Mouse (Mus musculus) cerebellum, postnatal 25 days (tissue): ENCODE measurements around the gene Krtap31-2.
A peak's percentile ranks its signal among the peaks of the same experiment; 100 is the strongest.

Experiments
- DNase-seq, 2 experiments: peaks; one replicate each; pipeline ENCODE4 v3.0.0; 2021; ENCODE audit warnings: mixed read lengths in 2 of 2

Gene Krtap31-2

GRCm38 (mm10) chr11:99935991-99936390 lies at the start of gene Krtap31-2:
TSS of gene Krtap31-2 (plus strand) at chr11:99936291.
- DNase-seq, result no peak

GRCm38 (mm10) chr11:99907620-99908019 lies 28.5 kb upstream of the Krtap31-2 start, which contains the start of gene Krtap31-1:
TSS of gene Krtap31-1 (plus strand) at chr11:99907920.
- DNase-seq, result no peak

GRCm38 (mm10) chr11:99914451-99914850 lies 21.6 kb upstream of the Krtap31-2 start, which contains the start of gene Gm11565:
TSS of gene Gm11565 (plus strand) at chr11:99914751.
- no peak for DNase-seq

- no peak for DNase-seq
These were observed 1.7 kb downstream of the Krtap31-2 start for GRCm38 (mm10) chr11:99937751-99938264.

DNA sequence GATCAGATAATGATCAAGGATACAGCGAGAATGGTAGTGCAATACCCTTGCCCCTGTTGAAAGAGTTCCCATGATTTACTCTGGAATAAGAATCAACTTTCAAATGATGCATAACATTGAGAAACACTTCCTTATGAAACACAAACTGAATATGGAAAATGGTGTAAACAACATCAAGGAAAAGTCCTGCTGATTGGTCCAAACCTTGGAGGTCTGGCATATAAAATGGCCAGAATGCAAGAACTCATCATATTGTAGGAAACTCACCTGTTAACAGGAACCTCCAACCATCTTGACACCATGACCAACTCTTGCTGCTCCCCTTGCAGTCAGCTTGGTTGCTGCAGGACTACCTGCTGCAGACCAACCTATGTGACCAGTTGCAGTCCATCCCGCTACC lies 12.1 kb downstream of the Krtap31-2 start, which contains the start of gene Krtap9-5:
Gene Krtap9-5, plus strand, starts transcription at position 301 of the 400 bp plus-strand sequence.
- no peak for DNase-seq

DNA sequence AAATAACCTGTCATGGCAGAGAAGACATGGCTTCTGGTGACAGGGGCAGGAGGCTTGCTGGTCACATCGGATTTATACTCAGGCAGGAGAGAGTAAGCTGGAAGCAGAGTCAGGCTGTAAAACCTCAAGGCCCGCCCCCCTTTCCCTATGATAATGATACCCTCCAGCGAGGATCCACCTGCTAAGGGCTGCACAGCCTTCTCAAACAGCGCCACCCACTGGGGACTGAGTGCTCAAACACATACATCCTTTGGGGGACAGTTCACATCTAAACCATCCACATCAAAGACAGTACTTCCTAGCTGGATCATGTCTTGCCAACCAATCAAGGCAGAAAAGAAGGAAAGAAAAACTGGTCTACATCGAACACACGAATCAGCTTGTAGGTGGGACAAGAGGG lies 28.1 kb downstream of the Krtap31-2 start:
- DNase-seq, result no peak

DNA sequence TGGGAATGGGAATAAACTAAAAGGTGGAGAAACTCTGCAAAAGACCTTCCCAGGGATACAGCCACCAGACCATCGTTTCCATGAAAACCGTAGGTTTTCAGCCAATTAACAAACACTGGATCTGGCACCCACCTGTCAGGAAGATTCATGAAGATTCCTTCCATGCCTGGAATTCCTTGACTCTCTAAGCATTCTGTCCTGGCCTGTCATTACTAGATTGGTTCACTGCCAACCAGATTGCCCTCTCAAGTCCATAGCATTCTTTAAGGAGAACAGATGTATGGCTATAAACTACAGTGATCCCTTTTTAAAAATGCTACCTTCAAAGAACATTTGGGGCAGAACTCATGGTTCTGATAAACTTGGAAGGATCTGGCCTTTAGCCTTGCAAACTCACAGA lies 29.9 kb downstream of the Krtap31-2 start:
- no peak for DNase-seq

DNA sequence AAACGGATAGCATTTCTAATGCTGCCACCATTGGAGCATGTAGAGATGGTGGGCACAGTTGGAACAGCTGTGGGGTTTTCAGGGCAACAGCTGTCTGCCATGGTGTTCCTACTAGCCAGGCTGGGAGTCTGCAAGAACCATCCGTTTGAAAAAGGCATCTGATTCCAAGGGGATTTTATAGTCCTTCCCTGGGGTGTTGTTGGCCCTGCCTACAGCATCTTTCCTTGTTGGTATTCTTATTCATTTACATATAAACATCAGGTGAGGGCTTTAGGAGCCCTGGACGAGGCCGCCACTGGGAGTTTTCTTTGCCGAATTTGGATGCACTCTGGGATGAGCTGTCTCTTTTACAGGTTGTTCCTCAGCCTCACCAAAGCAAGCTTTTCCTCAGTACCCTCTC lies 42.9 kb downstream of the Krtap31-2 start, which contains the start of gene Krtap29-1:
Gene Krtap29-1, minus strand, starts transcription at position 101 of the 400 bp plus-strand sequence.
- DNase-seq, result no peak

- no peak for DNase-seq
These were observed 46.6 kb downstream of the Krtap31-2 start for GRCm38 (mm10) chr11:99982731-99983130.

DNA sequence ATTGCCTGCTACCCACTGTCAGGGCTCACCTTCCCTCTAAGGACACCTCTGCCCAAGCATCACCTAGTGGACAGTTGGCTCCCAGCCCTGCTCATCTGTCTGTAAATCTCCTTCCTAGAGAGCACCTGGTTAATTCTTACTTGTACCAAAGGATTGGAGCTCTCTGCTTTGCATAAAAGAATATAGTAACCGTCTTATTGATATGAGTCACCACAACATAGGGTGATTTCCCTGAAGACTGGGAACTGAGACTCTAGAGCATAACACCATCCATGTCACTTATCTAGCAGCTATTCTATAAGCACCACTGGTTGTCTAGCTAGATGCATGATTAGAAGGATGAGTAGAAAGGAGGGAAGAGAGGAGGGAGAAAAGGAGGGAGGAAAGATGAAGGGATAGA lies 47.4 kb downstream of the Krtap31-2 start:
- DNase-seq, result no peak

GRCm38 (mm10) chr11:99985291-99986092 lies 49.4 kb downstream of the Krtap31-2 start:
- DNase-seq, result peak; percentile 84 to 86

DNA sequence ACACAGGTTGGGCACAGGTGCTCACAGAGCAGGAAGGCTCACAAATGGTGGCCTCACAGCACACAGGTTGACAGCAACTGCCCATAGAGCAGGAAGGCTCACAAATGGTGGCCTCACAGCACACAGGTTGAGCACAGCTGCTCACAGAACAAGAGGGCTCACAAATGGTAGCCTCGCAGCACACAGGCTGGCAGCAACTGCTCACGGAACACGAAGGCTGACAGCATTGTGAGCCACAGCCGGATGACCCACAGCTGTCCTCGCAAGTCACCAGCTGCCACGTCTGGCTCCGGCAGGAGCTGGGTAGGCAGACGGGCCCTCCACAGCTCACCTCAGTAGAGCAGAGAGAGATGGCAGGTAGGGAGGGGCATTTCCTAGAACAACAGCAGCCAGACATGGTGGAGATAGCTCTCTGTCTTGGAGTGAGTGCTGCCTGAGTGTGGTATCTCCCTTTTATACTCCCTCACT lies 50.1 kb downstream of the Krtap31-2 start, which contains the start of gene Krtap16-1:
Gene Krtap16-1, minus strand, starts transcription at position 418 of the 468 bp plus-strand sequence.
- no peak for DNase-seq
